Mouse (Mus musculus) embryonic facial prominence, embryonic 13.5 days (tissue): ENCODE data around the gene Dusp9. TPM values are rescaled to one million over a fixed set of nuclear protein-coding genes. Genes with fewer than 3 reads are reported as not detected.

ENCODE experiments used
- ATAC-seq: fragments of 200-750 bp; cut with Nextera tagmentation; 2 replicates; pipeline ENCODE4 v1.8.0; 2017; ENCODE audit warnings: low read depth; ENCODE audit not compliant: insufficient number of reproducible peaks, insufficient read depth, low FRiP score, low TSS enrichment
- H3K27ac ChIP-seq: fragments of 300-500 bp; sonication (generic); 2 replicates; pipeline ENCODE4 v1.5.1; 2015; ENCODE audit warnings: moderate library complexity, mild to moderate bottlenecking, inconsistent platforms
- H3K27me3 ChIP-seq: fragments of 300-500 bp; sonication (generic); 2 replicates; pipeline ENCODE4 v1.6.1; 2015; ENCODE audit warnings: mild to moderate bottlenecking, inconsistent platforms
- H3K36me3 ChIP-seq: fragments of 300-500 bp; sonication (generic); 2 replicates; pipeline ENCODE4 v1.6.1; 2015; ENCODE audit warnings: mild to moderate bottlenecking, inconsistent platforms
- H3K4me1 ChIP-seq: fragments of 300-500 bp; sonication (generic); 2 replicates; pipeline ENCODE4 v1.6.1; 2015; ENCODE audit warnings: inconsistent platforms
- H3K4me2 ChIP-seq: fragments of 300-500 bp; sonication (generic); 2 replicates; pipeline ENCODE4 v1.6.1; 2015; ENCODE audit warnings: moderate library complexity, mild to moderate bottlenecking, inconsistent platforms
- H3K4me3 ChIP-seq: fragments of 300-500 bp; sonication (generic); 2 replicates; pipeline ENCODE4 v1.5.1; 2015; ENCODE audit warnings: mild to moderate bottlenecking, inconsistent platforms
- H3K9ac ChIP-seq: fragments of 300-500 bp; sonication (generic); 2 replicates; pipeline ENCODE4 v1.6.1; 2015; ENCODE audit warnings: mild to moderate bottlenecking, inconsistent platforms
- H3K9me3 ChIP-seq: fragments of 300-500 bp; sonication (generic); 2 replicates; pipeline ENCODE4 v1.6.1; 2016; ENCODE audit warnings: inconsistent platforms
- WGBS: fragments of 180-500 bp; shearing (Covaris S2); methylation state at CpG from one replicate; pipeline ENCODE4 v1.1.7; 2015; ENCODE audit warnings: mixed read lengths; 5-methylcytosine and 5-hydroxymethylcytosine counted together
- polyA plus RNA-seq: library from polyadenylated mRNA; unstranded; fragments of >200 nt; fragmentation: Nextera tagmentation; extraction: Ambion mirVana; gene quantifications from 2 replicates; pipeline ENCODE4 v1.2.1, GENCODE M21; 2015

Dusp9 gene
- polyA plus RNA-seq, 1 experiment from 2014 or later = 17.4 TPM

GRCm38 (mm10) chrX:73672031-73672431, 32.8 kb downstream of the Dusp9 start:
- WGBS = 62% methylated on average over 4 of the region's 4 CpGs
- H3K9me3 ChIP-seq = no peaks in the 10 kb centered on the region
- H3K36me3 ChIP-seq = peaks cover 4% of the 10 kb centered on the region
- H3K4me2 ChIP-seq = peak overlapping the region; percentile 70; the same call in 1 of the 2 replicates
- no peak overlapping the region for H3K4me3 ChIP-seq
- ATAC-seq = 0 out of 2 replicates have a peak, but pooled peaks have one; percentile 26
- H3K4me1 ChIP-seq = peaks cover 16% of the 10 kb centered on the region
- H3K27ac ChIP-seq = no peak overlapping the region
- H3K9ac ChIP-seq = no peak overlapping the region
- H3K27me3 ChIP-seq = no peaks in the 10 kb centered on the region; the same call in 1 of the 2 replicates

- 24% methylated on average over 58 of the region's 72 CpGs for WGBS
- peak within 1 kb of the TSS; percentile 70 for H3K4me2 ChIP-seq
- H3K9ac ChIP-seq = peak within 1 kb of the TSS; percentile 82
- H3K9me3 ChIP-seq = no peaks in the 10 kb centered on the region
- peak within 1 kb of the TSS; percentile 57 for H3K27ac ChIP-seq
- H3K27me3 ChIP-seq = no peaks in the 10 kb centered on the region; the same call in 1 of the 2 replicates
- no peak; the same call in 1 of the 2 replicates for ATAC-seq
- H3K4me1 ChIP-seq = peaks cover 16% of the 10 kb centered on the region
- H3K36me3 ChIP-seq = peaks cover 11% of the 10 kb centered on the region
- H3K4me3 ChIP-seq = peak within 1 kb of the TSS; percentile 61
Observed at GRCm38 (mm10) chrX:73672879-73673618, 33.8 kb downstream of the Dusp9 start, which contains the start of gene Slc6a8. Gene Slc6a8, plus strand, starts transcription at chrX:73673150.

- no peak for ATAC-seq
- H3K9me3 ChIP-seq = no peaks in the 10 kb centered on the region
- peak overlapping the region; percentile 57 for H3K27ac ChIP-seq
- H3K27me3 ChIP-seq = no peaks in the 10 kb centered on the region; the same call in 1 of the 2 replicates
- peaks cover 16% of the 10 kb centered on the region for H3K4me1 ChIP-seq
- 35% methylated on average over 39 of the region's 42 CpGs for WGBS
- peak overlapping the region; percentile 70 for H3K4me2 ChIP-seq
- H3K4me3 ChIP-seq = peak overlapping the region; percentile 61
- peak overlapping the region; percentile 82 for H3K9ac ChIP-seq
- H3K36me3 ChIP-seq = peaks cover 13% of the 10 kb centered on the region
Observed at GRCm38 (mm10) chrX:73673619-73673967, 34.4 kb downstream of the Dusp9 start.

- Histone ChIP-seq H3K36me3 (peaks cover 18% of the 10 kb centered on the region), H3K4me2 (peak overlapping the region; percentile 70), H3K9me3 (no peaks in the 10 kb centered on the region), H3K4me3 (peak overlapping the region; percentile 61), H3K4me1 (peaks cover 16% of the 10 kb centered on the region), H3K27me3 (no peaks in the 10 kb centered on the region; the same call in 1 of the 2 replicates), H3K9ac (peak overlapping the region; percentile 82), H3K27ac (peak overlapping the region; percentile 57; the same call in 1 of the 2 replicates)
- WGBS = 23% methylated on average over 20 of the region's 20 CpGs
- 0 out of 2 replicates have a peak, but pooled peaks have one; percentile 16 for ATAC-seq
Observed at GRCm38 (mm10) chrX:73673968-73674661, 34.9 kb downstream of the Dusp9 start.

GRCm38 (mm10) chrX:73675231-73675630, 36.0 kb downstream of the Dusp9 start:
- Histone ChIP-seq H3K4me3 (peak overlapping the region; percentile 61; the same call in 1 of the 2 replicates), H3K9ac (peak overlapping the region; percentile 82; the same call in 1 of the 2 replicates), H3K36me3 (peaks cover 29% of the 10 kb centered on the region), H3K9me3 (no peaks in the 10 kb centered on the region), H3K27ac (no peak overlapping the region), H3K4me2 (peak overlapping the region; percentile 70), H3K27me3 (no peaks in the 10 kb centered on the region; the same call in 1 of the 2 replicates), H3K4me1 (peaks cover 16% of the 10 kb centered on the region)
- ATAC-seq = no peak
- WGBS = 76% methylated on average over 2 of the region's 2 CpGs

GRCm38 (mm10) chrX:73676668-73677067, 37.4 kb downstream of the Dusp9 start:
- Histone ChIP-seq H3K27me3 (no peaks in the 10 kb centered on the region; the same call in 1 of the 2 replicates), H3K9me3 (no peaks in the 10 kb centered on the region), H3K4me3 (no peak overlapping the region), H3K36me3 (peaks cover 36% of the 10 kb centered on the region), H3K9ac (no peak overlapping the region), H3K4me2 (no peak overlapping the region), H3K4me1 (peaks cover 16% of the 10 kb centered on the region), H3K27ac (no peak overlapping the region)
- WGBS = 94% methylated on average over 4 of the region's 4 CpGs
- no peak for ATAC-seq

- Histone ChIP-seq H3K36me3 (peaks cover 53% of the 10 kb centered on the region), H3K27ac (no peak overlapping the region), H3K4me2 (no peak overlapping the region), H3K4me1 (no peaks in the 10 kb centered on the region), H3K9ac (no peak overlapping the region), H3K9me3 (no peaks in the 10 kb centered on the region), H3K4me3 (no peak overlapping the region), H3K27me3 (no peaks in the 10 kb centered on the region)
- 86% methylated on average over 2 of the region's 2 CpGs for WGBS
- ATAC-seq = no peak
Observed at GRCm38 (mm10) chrX:73684156-73684555, 44.9 kb downstream of the Dusp9 start.

- no peak overlapping the region for H3K9ac ChIP-seq
- ATAC-seq = no peak
- no peaks in the 10 kb centered on the region for H3K9me3 ChIP-seq
- no peaks in the 10 kb centered on the region for H3K4me1 ChIP-seq
- H3K27me3 ChIP-seq = no peaks in the 10 kb centered on the region
- peaks cover 51% of the 10 kb centered on the region for H3K36me3 ChIP-seq
- H3K27ac ChIP-seq = no peak overlapping the region
- H3K4me2 ChIP-seq = no peak overlapping the region
- H3K4me3 ChIP-seq = no peak overlapping the region
Observed at GRCm38 (mm10) chrX:73684978-73685377, 45.8 kb downstream of the Dusp9 start.

- H3K4me3 ChIP-seq = no peak overlapping the region
- H3K4me2 ChIP-seq = no peak overlapping the region
- H3K9ac ChIP-seq = no peak overlapping the region
- H3K27ac ChIP-seq = no peak overlapping the region
- ATAC-seq = no peak
- H3K4me1 ChIP-seq = no peaks in the 10 kb centered on the region
- H3K9me3 ChIP-seq = no peaks in the 10 kb centered on the region
- WGBS = 77% methylated on average over 3 of the region's 3 CpGs
- H3K36me3 ChIP-seq = peaks cover 45% of the 10 kb centered on the region
- no peaks in the 10 kb centered on the region for H3K27me3 ChIP-seq
Observed at GRCm38 (mm10) chrX:73685629-73686028, 46.4 kb downstream of the Dusp9 start.

GRCm38 (mm10) chrX:73690917-73691629, 51.9 kb downstream of the Dusp9 start:
- H3K36me3 ChIP-seq = peaks cover 23% of the 10 kb centered on the region
- no peak overlapping the region for H3K4me2 ChIP-seq
- H3K9ac ChIP-seq = no peak overlapping the region
- no peaks in the 10 kb centered on the region for H3K4me1 ChIP-seq
- no peaks in the 10 kb centered on the region; the same call in 1 of the 2 replicates for H3K27me3 ChIP-seq
- H3K4me3 ChIP-seq = no peak overlapping the region
- ATAC-seq = no peak
- WGBS = 75% methylated on average over 5 of the region's 5 CpGs
- no peaks in the 10 kb centered on the region for H3K9me3 ChIP-seq
- H3K27ac ChIP-seq = no peak overlapping the region
